Mouse (Mus musculus) layer of hippocampus, postnatal 14 days (tissue): ENCODE results near the gene Mrm1. TPM values are rescaled to one million over a fixed set of nuclear protein-coding genes. Genes with fewer than 3 reads are reported as not detected.
A peak's percentile ranks its signal among the peaks of the same experiment; 100 is the strongest.
"Not testable (repeated sequence)": the region's sequence is repeated elsewhere in the genome, so short reads cannot be mapped to it uniquely, and the experiment has no call there.

Source experiments
- DNase-seq, 2 experiments: peaks; one replicate each; pipeline ENCODE4 v3.0.0; 2021 to 2022; ENCODE audit warnings: low spot score in 2 of 2, mixed read lengths in 1 of 2
- long read RNA-seq, 2 experiments: library from polyadenylated mRNA; stranded (forward); transcript quantifications; one replicate each; pipeline ENCODE4 v2.0.0; 2021
- total RNA-seq, 2 experiments: library from RNA; stranded (reverse); gene quantifications; 2 replicates each; pipeline ENCODE4 v1.2.3; 2021

Gene Mrm1
- 1 to 10 TPM; 7.1 to 8.0 TPM for total RNA-seq
- long read RNA-seq, experiment 1, transcript Mrm1-201 (5 exons, 2,477 nt): major isoform, 9 of 17 reads
- long read RNA-seq, experiment 1, partial matches to known transcripts: 6 of 17 reads
- long read RNA-seq, experiment 1, other reads (novel, unspliced or antisense): 2 of 17 reads
- long read RNA-seq, experiment 2, transcript Mrm1-201 (5 exons, 2,477 nt): major isoform, 11 of 16 reads
- long read RNA-seq, experiment 2, partial matches to known transcripts: 4 of 16 reads
- long read RNA-seq, experiment 2, other reads (novel, unspliced or antisense): 1 of 16 reads

- peak; percentile 86 to 92 for DNase-seq
These were observed at the start of gene Mrm1 for GRCm38 (mm10) chr11:84818961-84819692. Gene Mrm1, minus strand, starts transcription at chr11:84819515.

GRCm38 (mm10) chr11:84868786-84869259 lies 49.5 kb upstream of the Mrm1 start:
- DNase-seq: no peak

GRCm38 (mm10) chr11:84867586-84867985 lies 48.3 kb upstream of the Mrm1 start:
- no peak for DNase-seq

GRCm38 (mm10) chr11:84865268-84865667 lies 46.0 kb upstream of the Mrm1 start:
- DNase-seq: no peak

GRCm38 (mm10) chr11:84855285-84855684 lies 36.0 kb upstream of the Mrm1 start:
- no peak for DNase-seq

GRCm38 (mm10) chr11:84847475-84848090 lies 28.3 kb upstream of the Mrm1 start:
- no peak for DNase-seq

- no peak for DNase-seq
These were observed 27.6 kb upstream of the Mrm1 start for GRCm38 (mm10) chr11:84846741-84847474.

GRCm38 (mm10) chr11:84839330-84839729 lies 20.0 kb upstream of the Mrm1 start:
- no peak for DNase-seq

- not testable (repeated sequence) for DNase-seq
These were observed 10.2 kb upstream of the Mrm1 start for GRCm38 (mm10) chr11:84829495-84829894.

GRCm38 (mm10) chr11:84828516-84829399 lies 9.4 kb upstream of the Mrm1 start, which contains the start of gene Dhrs11:
Gene Dhrs11, minus strand, starts transcription at chr11:84828994.
- peak; percentile 82 to 88 for DNase-seq

GRCm38 (mm10) chr11:84827901-84828503 lies 8.7 kb upstream of the Mrm1 start:
- DNase-seq: no peak

GRCm38 (mm10) chr11:84827492-84827891 lies 8.2 kb upstream of the Mrm1 start:
- DNase-seq: no peak

- DNase-seq: peak in 1 of 2 experiments; percentile 58
These were observed 6.9 kb upstream of the Mrm1 start for GRCm38 (mm10) chr11:84826185-84826584.

- no peak for DNase-seq
These were observed 6.0 kb upstream of the Mrm1 start for GRCm38 (mm10) chr11:84825261-84825807.

GRCm38 (mm10) chr11:84823484-84823897 lies 4.2 kb upstream of the Mrm1 start:
- no peak for DNase-seq

- no peak for DNase-seq
These were observed 3.2 kb upstream of the Mrm1 start for GRCm38 (mm10) chr11:84822487-84822886.

- no peak for DNase-seq
These were observed 1.9 kb upstream of the Mrm1 start for GRCm38 (mm10) chr11:84821131-84821770.

GRCm38 (mm10) chr11:84818085-84818960 lies 992 bp downstream of the Mrm1 start:
- peak; percentile 51 to 72 for DNase-seq
